Mouse (Mus musculus): ENCODE data around the gene Smcp.

Gene Smcp

DNA sequence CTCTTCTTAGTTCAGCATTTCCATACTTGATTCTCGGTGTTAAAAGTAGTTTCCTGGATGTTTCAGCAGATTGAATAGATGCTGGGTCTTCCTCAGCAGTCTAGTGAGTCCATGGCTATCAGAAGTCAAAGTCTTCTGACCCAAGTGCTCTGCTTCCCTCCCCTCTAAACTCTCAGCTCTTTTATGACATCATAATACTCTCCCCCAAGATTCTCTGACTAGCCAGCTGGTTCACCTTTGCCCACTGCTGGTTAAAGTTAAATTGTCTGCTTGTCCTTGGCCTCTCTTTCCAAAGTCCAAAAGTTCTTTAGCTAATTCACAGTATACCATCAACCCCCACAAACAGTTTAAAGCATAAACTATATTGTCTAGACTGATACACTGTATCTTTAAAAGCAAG is at the start of gene Smcp:
Gene Smcp, minus strand, starts transcription at position 140 of the 400 bp plus-strand sequence.
- no peak for ATAC-seq (ENCODE audit: low TSS enrichment)

DNA sequence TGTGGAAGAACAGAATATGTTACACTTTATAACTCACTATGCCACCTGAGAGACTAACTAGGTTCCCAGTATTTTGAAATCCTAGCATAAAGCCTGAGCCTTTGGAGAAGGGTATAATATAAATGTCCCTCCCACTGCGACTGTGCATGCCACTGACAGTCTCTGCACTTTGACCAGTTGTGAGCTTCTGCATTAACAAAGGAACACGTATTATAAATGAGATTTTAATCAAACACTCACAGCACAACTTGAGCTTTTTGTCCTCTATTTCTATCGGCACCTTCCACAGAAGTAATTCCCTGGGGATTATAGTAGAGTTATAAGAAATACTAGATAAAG is 49.8 kb upstream of the Smcp start:
- ATAC-seq (ENCODE audit: low TSS enrichment): no peak

DNA sequence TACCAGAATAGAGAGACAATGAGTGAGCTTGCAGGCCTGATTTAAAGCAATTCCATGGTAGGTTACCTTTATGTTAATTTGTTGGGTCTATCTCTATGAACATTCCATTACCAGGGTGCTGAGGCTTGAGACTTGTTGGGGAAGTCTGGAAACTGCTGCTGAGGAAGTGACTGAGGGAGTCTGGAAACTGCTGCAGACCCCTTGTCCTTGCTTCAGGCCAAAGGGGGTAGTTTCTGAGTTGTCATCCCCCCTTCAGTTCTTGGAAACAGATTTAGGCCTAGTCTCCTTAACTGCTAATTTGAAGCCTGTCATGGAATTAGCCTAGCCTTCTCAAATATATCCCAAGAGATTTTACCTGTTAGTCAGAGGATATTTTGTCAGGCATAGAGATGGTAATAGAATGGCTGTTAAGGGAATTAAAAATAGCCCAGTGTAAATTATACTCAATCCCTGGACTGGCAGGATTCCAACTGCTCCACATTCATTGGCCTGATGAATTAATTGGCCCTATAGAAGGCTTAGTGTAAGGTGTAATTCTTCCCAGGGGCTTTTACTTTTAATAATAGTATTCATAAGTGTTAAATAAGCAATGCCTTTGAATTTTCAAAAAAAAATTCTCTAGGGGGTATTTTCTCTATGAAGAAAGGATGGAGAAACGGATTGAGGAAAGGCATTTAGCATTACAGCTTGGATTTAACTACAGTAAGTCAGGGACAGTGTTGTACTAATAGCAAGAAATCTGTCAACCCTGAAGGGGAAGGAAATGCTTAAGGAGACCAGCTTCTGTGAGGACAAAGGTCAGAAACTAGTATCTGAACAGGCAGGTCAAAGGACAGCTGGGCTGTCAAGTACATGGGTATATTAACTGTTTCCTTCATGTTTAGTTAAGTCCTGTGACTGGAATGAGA is 49.2 kb upstream of the Smcp start:
- no peak for ATAC-seq (ENCODE audit: low TSS enrichment)

DNA sequence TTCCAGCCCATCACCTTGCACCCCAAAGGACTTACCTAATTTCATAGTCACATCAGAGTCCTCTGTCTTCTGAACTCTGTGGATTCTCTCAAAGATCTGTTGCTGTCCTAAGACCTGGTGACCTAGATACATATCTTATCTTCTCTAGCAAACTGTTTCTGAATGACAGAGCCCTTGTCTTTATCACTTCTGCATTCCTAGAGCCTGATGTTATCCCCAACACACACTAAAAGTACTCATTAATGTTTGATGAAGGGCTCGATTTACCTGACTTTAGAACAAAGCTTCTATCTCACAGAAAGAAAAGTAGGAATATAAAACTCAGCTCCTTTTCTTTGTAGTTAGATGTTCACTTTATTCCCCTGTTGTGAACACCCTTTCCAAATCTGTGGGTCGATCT is 32.8 kb upstream of the Smcp start, which contains the start of gene Lce6a:
Gene Lce6a, minus strand, starts transcription at position 101 of the 400 bp plus-strand sequence.
- no peak for ATAC-seq (ENCODE audit: low TSS enrichment)

DNA sequence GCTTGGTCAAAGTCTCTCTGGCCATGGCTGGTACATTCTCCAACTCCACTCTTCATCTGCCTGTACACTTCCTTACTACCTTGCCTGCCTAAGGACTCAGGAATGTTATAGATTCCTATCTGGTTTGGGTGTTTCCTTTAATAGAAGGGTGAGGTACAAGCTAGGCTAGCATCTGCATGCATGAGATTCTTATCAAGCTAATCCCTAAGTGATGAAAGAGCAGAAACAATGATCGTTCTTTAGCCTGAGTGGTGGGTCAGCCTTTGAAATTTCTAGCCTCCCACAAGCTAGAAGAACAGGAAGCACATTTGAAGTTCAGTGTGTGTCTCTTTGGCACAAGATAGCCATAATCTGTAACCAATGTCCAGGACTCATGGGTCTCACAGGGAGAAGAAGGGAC is 21.0 kb upstream of the Smcp start:
- ATAC-seq (ENCODE audit: low TSS enrichment): no peak

DNA sequence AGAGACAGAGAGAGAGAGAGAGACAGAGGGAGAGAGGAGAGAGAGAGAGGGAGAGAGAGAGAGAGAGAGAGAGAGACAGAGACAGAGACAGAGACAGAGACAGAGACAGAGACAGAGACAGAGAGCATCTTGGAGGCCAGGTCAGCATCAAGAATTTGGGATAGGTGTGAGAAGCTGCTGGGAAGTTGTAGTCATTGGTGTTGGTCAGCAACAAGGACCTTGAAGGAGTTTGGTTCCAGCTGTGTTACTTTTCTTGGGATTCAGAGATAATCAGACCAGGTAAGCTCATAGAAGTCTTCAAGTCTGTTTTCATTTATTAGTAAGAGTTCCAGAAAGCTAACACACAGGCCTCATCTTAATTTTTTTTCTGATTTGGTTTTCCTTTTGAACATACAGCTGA is 18.6 kb upstream of the Smcp start, which contains the start of gene 2210017I01Rik:
Gene 2210017I01Rik, minus strand, starts transcription at position 101 of the 400 bp plus-strand sequence.
- ATAC-seq (ENCODE audit: low TSS enrichment): no peak

DNA sequence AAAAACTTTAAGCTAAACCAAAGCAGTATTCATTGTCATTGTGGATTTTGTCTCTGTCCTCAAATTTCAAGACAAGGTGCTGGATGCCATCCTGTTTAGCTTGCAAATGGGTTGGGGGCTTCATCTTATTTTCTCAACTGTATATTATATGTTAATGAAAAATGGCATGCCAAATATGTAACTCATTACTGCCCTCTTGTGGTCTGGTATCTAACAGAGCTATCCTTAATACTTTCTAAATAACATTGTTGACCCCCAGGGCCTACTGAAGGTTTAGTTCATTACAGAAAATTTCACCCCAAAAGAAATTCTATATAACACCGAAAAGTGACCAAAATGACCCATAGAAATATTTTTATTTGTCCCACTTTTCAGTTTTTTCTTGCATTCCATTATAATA is 13.4 kb upstream of the Smcp start:
- no peak for ATAC-seq (ENCODE audit: low TSS enrichment)

DNA sequence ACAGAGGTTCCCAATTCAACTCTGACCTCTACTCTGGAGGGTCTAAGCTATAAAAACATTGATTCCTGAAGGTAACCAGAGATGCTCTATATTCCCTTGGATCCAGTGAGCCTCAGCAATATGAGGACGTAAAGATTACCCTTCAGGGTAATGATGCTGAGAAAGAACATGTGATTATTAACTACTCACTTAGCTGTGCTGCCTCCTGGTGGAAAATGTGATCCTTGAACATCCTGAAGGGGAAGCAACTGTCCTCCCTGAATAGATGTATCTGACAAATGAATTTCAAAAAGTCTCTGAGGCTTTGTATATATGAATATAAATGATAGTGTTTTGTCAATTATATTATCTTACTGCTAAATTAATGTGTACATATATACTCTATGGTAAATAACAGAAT is 11.7 kb upstream of the Smcp start:
- ATAC-seq (ENCODE audit: low TSS enrichment): no peak

DNA sequence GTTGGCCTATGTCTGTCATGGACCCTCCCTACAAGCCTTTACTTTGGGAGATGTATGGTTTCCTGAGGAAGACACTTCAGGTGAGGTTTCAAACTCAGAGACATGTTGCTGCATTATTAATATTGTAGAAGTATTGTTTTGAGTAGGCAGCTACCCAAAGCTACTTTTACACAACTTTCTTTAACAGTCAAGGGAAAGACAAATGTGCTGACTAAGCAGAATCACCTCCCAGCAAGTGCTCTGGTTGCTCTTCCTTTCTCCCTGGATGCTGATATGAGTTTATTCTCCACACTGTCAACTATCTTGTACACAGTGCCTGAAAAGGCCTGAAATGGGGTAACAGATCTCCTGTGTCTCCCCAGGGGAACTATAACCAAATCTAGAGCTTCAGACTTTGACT is 11.2 kb upstream of the Smcp start:
- no peak for ATAC-seq (ENCODE audit: low TSS enrichment)

DNA sequence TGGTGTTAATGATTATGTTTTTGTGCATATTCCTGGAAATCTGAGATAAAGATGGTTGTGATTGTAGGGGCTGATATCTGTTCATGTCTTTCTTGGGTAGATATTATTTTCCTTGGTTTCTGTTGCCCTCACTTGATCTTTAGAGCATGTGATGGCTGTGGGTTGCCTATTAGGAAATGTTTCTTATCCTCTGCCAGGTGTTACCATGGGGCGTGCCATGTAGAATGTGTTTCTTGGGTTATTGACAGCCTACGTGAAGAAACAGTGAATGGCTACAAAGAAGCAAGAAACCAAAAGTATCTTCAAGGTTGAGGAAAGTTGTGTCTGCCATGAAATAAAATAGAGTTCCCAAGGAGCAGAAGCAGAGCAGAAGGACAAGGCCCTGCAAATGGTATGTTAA is 9.6 kb upstream of the Smcp start:
- no peak for ATAC-seq (ENCODE audit: low TSS enrichment)

DNA sequence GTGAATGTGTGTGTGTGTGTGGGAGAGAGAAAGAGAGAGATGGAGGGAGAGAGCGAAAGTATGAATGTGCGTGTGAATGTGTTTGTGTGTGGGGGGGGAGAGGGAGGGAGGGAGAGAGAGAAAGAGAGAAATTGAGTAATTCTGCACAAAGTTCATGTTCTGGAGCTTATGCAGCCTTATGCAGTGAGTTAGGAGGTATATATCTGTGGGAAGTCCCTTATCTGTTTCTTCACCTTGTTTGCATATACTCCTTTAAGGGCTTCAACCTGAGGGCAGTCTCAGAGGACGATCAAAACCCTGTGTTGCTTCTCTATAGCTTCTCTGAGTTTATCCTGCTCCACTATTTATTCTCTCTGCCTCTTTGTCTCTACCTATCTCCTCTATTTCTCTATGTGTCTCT is 1.6 kb downstream of the Smcp start:
- ATAC-seq (ENCODE audit: low TSS enrichment): no peak

DNA sequence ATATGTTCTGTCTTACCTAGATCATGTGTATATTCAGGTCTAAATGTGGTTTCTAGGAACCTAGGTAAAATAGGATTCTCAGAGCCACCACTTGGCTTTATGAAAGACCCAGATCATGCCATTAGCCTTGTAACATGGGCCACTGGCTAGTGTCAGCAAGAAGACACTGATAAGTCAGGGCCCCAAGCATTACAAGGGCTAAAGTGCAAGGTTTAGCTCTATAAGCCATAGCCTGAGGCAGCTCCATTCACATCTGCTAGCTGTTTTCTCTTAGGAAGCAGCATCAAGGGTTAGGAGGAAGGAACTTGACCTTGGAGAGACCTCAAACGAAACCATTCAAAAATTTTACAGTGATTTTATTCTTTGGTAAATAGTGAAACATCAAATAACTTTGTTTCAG is 3.7 kb downstream of the Smcp start:
- ATAC-seq (ENCODE audit: low TSS enrichment): no peak

DNA sequence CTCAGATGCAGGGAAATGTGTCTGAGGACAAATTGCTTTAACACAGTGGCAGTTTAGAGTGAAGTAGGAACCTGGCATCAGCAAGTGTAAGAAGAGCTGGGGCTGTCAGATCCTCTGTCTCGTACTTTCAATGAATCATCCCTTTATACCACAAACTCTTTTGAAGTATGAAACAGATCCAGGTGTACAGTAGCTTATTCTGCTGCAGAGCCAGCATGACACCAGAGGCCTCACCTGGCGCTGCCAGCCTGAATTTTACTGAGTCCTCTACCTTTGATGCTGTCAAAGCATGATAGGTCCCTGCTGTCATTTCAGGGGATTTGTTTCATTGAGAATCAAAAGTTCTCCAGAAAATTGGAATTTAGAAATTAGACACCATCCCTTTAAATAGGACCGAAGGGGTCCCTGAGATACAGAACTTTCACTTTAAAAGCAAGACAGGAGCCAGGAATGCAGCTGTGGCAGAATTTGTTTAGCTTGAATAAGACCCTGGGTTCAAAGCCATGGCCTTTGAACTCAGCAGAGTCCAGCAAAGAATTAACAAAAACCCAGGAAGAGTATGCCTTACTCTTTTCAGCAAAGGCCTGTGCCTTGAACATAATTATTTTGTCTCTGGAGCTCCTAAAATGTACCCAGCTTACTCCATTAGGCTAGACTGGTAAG is 5.5 kb downstream of the Smcp start:
- ATAC-seq (ENCODE audit: low TSS enrichment): no peak

DNA sequence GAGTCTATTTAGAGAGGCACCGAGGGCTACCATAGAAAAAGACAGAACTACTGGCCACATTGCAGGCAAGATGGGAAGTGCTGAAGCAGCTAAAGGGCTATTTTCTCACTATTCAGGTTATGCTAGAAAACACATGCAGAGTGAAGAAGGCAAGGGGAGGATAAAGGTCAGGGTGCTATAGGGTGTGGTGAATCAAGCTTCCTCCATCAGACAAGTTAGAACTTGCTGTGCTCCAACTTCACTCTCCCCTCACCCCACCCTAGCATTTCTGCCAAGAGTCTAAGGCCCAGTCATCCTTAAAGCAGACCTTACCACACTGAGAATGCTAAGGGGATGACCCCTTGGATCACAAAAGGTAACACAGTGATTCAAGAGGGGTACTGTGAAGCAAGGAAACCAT is 9.3 kb downstream of the Smcp start:
- ATAC-seq (ENCODE audit: low TSS enrichment): no peak

DNA sequence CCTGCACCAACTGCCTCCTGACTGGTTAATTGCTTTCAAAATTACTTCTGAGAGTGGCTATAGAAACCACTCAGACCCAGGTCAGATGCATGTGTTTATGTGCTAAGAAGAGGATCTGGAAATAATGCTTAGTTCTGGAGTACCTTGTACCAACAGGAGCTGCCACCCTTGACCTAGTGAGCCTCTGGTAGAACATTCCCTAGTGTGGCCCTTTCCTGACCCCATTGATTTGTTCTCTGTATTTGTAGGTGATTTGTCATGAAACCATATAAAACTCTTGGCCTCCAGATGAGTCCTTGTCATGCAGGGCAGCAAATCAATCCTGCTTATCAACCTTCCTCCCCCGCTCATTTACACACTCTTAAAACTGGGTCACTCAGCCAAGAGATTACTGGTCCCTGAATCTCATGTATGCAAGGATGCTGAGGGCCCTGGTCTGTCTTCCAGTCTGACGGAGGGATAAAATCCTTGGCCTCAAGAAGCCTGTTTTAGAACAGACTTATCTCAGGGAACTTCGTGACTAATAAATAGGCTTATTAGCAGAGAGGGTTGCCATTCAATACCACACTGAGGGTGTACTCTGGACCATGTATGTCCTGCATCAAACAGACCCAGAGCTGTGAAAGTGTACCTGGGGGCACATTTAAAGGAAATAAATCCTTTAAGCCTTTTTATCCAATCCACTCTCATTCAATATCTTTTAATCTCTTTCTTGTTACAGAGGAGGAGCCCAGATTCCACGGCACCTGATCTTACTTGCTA is 10.0 kb downstream of the Smcp start:
- ATAC-seq (ENCODE audit: low TSS enrichment): no peak

DNA sequence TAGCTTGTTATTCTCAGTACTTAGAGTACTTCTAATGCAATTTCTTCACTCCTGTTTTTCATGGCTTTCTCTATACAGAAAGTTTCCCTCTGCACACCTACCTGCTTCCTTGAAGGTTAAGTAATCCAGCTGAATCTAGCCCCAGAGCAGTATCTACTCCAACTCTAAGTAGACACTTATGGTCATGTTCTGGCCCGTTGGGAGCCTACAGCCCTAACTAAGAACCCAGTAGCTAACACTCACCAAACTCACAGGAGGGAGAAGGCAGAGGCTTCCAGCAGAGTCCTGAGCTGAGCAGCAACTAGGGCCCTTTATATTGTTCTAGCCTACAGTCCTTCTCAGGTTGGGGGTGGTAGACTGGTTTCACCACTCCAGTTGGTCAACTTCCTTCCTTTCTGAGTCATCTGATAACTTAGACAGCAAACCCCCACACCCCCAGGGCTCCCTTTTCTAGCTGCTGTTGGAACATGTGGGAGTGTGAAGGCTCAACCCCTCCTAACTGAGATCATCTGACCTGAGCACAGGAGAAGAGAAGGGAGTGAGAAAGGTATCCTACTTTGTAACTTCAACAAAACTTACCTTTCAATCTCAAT is 15.3 kb downstream of the Smcp start, which contains the start of gene Ivl:
Gene Ivl, minus strand, starts transcription at position 287 of the 593 bp plus-strand sequence.
- ATAC-seq (ENCODE audit: low TSS enrichment): no peak

DNA sequence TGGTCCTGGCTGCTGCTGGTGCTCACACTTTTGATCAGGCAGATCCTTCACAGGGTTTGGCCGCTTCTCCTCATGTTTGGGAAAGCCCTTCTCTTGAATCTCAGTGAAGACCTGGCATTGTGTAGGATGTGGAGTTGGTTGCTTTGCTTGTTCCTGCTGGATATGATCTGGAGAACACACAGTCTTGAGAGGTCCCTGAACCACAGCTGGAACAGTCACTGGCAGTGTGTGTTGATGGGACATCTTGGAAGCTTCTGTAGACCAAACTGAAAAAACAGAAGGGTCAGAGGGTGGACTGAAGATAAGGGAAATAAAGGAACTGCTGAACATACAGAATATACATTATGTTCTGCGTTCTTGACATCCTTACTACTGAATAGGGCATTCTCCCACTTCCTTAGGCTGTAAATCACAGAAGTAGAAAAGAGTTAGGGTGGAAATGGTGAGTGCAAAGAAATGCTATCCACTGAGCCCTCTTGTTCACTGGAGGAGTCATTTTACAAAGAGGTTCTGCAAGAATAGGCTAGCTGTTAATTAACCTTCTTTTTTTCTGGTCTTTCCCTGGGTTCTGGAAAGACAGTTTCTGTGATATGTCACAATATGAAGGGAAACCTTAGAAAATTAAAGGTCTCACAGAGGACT is 16.2 kb downstream of the Smcp start:
- ATAC-seq (ENCODE audit: low TSS enrichment): no peak

DNA sequence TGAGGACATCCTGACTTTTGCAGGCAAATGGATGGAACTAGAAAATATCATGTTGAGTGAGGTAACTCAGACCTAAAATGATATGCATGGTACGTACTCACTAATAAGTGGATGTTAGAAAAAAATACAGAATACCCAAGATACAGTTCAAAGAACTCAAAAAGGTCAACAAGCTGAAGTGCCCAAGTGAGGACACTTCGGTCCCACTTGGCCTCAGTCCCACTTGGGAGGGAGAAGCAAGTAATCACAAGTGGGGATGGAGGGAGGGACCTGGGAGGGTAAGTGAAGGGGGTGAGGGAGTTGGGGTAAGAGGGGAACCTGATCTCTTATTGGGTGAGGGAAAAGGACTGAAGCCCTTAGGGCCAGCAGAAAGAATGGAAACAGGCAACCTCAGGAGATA is 20.0 kb downstream of the Smcp start:
- ATAC-seq (ENCODE audit: low TSS enrichment): no peak

DNA sequence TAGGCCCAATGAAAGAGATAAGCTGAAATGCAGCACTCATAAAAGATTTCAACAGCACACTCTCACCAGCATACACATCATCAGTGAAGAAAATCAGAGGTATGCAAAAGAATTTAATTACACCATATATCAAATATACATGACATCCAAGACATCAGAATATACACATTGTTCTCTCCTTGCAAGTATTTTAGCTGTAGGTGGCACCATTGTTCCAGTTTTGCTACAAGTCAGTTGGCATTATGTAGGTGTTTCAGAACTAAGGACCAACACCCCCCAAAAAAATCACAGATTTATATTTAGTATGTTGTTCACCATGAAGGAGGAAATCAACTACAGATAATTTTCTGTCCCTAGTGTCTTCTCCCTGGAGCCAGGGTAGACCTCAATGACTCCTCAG is 23.4 kb downstream of the Smcp start:
- ATAC-seq (ENCODE audit: low TSS enrichment): no peak

DNA sequence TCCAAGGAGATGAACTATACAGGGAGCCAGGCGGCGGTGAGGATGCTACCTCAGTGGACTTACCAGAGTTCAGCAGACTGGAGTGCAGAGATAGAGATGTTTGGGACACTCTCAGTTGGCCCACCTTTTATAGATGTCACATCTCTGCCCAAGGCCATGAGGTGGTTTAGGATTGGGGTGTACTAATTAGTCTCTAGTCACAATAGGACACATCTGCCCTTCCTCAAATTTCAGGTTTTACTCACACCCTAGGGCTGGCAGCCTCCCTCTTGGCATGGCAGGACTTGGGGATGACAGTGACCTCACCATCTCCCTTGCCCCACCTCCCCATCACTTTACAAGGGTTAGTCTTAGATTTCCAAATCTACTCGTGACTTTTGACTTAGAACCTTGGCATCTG is 54.4 kb downstream of the Smcp start, which contains the start of gene 2310046K23Rik:
Gene 2310046K23Rik, minus strand, starts transcription at position 101 of the 400 bp plus-strand sequence.
- ATAC-seq (ENCODE audit: low TSS enrichment): no peak

All from frontal cortex, adult (tissue).